Mouse (Mus musculus) heart, postnatal 0 days (tissue): Measurements from ENCODE around the gene Mast4. TPM values are rescaled to one million over a fixed set of nuclear protein-coding genes. Genes with fewer than 3 reads are reported as not detected.

Experiments used
- ATAC-seq: fragments of 200-750 bp; cut with Nextera tagmentation; 2 replicates; pipeline ENCODE4 v1.8.0; 2017; ENCODE audit warnings: low read depth, moderate number of reproducible peaks, moderate library complexity; ENCODE audit not compliant: insufficient read depth
- DNase-seq: peaks from one replicate; pipeline ENCODE4 v3.0.0-alpha.2; 2016; ENCODE audit warnings: low spot score
- H3K27ac ChIP-seq: fragments of 300-500 bp; sonication (generic); 2 replicates; pipeline ENCODE4 v1.5.1; 2014; ENCODE audit warnings: low read depth, mild to moderate bottlenecking
- H3K27me3 ChIP-seq: fragments of 300-500 bp; sonication (generic); 2 replicates; pipeline ENCODE4 v1.6.1; 2014; ENCODE audit warnings: low read length, mixed read lengths; ENCODE audit not compliant: control insufficient read depth, insufficient read depth
- H3K36me3 ChIP-seq: fragments of 300-500 bp; sonication (generic); replicated peaks from 2 replicates; pipeline ENCODE4 v1.6.1; 2014; ENCODE audit warnings: low read length, mixed read lengths; ENCODE audit not compliant: control insufficient read depth, insufficient read depth
- H3K4me1 ChIP-seq: fragments of 300-500 bp; sonication (generic); 2 replicates; pipeline ENCODE4 v1.6.1; 2014; ENCODE audit warnings: antibody characterized with exemption; ENCODE audit not compliant: control insufficient read depth, insufficient read depth
- H3K4me2 ChIP-seq: fragments of 300-500 bp; sonication (generic); 2 replicates; pipeline ENCODE4 v1.6.1; 2014; ENCODE audit warnings: low read depth, mild to moderate bottlenecking, low read length, moderate library complexity
- H3K4me3 ChIP-seq: fragments of 300-500 bp; sonication (generic); 2 replicates; pipeline ENCODE4 v1.5.1; 2014; ENCODE audit warnings: low read depth, low read length
- H3K9ac ChIP-seq: fragments of 300-500 bp; sonication (generic); replicated peaks from 2 replicates; pipeline ENCODE4 v1.6.1; 2014; ENCODE audit warnings: low read depth, low read length, mixed read lengths
- H3K9me3 ChIP-seq: fragments of 300-500 bp; sonication (generic); replicated peaks from 2 replicates; pipeline ENCODE4 v1.6.1; 2016; ENCODE audit warnings: low read length; ENCODE audit not compliant: control insufficient read depth
- CTCF ChIP-seq: IDR thresholded peaks from 2 replicates; pipeline ENCODE4 v1.5.1; 2016; ENCODE audit warnings: antibody characterized with exemption, control low read depth, low read depth
- EP300 ChIP-seq: IDR thresholded peaks from 2 replicates; pipeline ENCODE4 v1.6.1; 2016; ENCODE audit warnings: antibody characterized with exemption, low read depth
- WGBS: fragments of 180-500 bp; shearing (Covaris S2); extraction: QIAGEN DNeasy Blood & Tissue Kit; methylation state at CpG from one replicate; pipeline ENCODE4 v1.1.7; 2014; 5-methylcytosine and 5-hydroxymethylcytosine counted together
- polyA plus RNA-seq: library from polyadenylated mRNA; unstranded; fragments of >200 nt; fragmentation: Nextera tagmentation; extraction: Ambion mirVana; gene quantifications from 2 replicates; pipeline ENCODE4 v1.2.1, GENCODE M21; 2015
- total RNA-seq: library from RNA; depleted of rRNA; stranded (reverse); fragments of >200 nt; gene quantifications from 2 replicates; pipeline ENCODE4 v1.2.3, GENCODE M21; 2014; ENCODE audit warnings: low replicate concordance

Mast4 gene
- total and polyA plus RNA-seq, 2 experiments from 2014 or later: 26.7 to 35.5 TPM

DNA sequence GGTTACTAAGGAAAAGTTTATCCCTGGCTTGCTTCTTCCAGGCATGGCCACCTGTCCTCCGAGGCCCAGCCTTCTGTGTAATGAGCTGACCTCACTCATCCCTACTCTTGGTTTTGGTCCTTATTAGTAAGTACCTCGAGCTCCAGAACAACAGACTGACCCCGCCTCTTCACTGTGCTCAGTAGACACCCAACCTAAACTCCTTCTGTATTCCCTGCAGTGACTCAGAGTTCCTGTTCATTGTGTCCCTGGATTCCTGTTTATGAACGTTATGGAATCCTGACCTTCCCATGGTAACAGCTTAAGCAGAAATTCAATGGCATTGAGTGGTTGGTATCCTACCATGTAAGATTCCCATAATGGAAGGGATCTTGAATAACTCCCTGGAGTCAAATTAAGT lies 464.8 kb downstream of the Mast4 start:
- Histone ChIP-seq H3K4me2 (no peak overlapping the region), H3K4me1 (peaks cover 46% of the 10 kb centered on the region), H3K4me3 (no peak overlapping the region), H3K36me3 (0 out of 2 replicates have a peak, but pooled peaks cover 4% of the 10 kb centered on the region), H3K9me3 (0 out of 2 replicates have a peak, but pooled peaks cover 11% of the 10 kb centered on the region), H3K9ac (no peak overlapping the region), H3K27ac (peak overlapping the region; percentile 56; the same call in 1 of the 2 replicates), H3K27me3 (no peaks in the 10 kb centered on the region)
- WGBS: 68% methylated on average over 4 of the region's 4 CpGs
- DNase-seq (no peak), ATAC-seq (peak; percentile 54)
- TF ChIP-seq CTCF: no peak
- TF ChIP-seq EP300: no peak

DNA sequence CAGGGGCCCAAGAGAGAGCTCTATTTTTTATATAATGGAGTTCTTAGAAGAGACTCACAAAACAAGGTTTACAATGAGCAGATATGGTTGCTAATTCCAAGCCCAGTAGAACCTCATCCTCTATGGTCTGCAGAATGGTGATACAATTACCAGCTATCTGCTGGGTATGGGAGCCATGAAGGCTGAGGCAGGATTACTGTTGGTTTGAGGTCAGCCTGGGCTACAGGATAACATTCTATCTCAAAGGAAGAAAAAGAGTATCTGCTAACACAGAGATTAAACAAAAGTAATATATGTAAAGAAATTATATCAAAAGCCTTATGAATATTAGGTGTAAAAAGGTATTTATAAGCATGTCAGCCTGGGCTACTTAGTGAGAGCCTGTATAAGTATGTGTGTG lies 467.5 kb downstream of the Mast4 start:
- DNase-seq: no peak
- H3K4me3 ChIP-seq: no peak overlapping the region
- no peak overlapping the region for H3K4me2 ChIP-seq
- peak overlapping the region; percentile 73 for H3K27ac ChIP-seq
- peaks cover 40% of the 10 kb centered on the region for H3K4me1 ChIP-seq
- H3K36me3 ChIP-seq: 0 out of 2 replicates have a peak, but pooled peaks cover 4% of the 10 kb centered on the region
- no peaks in the 10 kb centered on the region for H3K27me3 ChIP-seq
- no peak for ATAC-seq
- 0 out of 2 replicates have a peak, but pooled peaks cover 11% of the 10 kb centered on the region for H3K9me3 ChIP-seq
- TF ChIP-seq EP300: no peak
- TF ChIP-seq CTCF: no peak
- H3K9ac ChIP-seq: no peak overlapping the region

DNA sequence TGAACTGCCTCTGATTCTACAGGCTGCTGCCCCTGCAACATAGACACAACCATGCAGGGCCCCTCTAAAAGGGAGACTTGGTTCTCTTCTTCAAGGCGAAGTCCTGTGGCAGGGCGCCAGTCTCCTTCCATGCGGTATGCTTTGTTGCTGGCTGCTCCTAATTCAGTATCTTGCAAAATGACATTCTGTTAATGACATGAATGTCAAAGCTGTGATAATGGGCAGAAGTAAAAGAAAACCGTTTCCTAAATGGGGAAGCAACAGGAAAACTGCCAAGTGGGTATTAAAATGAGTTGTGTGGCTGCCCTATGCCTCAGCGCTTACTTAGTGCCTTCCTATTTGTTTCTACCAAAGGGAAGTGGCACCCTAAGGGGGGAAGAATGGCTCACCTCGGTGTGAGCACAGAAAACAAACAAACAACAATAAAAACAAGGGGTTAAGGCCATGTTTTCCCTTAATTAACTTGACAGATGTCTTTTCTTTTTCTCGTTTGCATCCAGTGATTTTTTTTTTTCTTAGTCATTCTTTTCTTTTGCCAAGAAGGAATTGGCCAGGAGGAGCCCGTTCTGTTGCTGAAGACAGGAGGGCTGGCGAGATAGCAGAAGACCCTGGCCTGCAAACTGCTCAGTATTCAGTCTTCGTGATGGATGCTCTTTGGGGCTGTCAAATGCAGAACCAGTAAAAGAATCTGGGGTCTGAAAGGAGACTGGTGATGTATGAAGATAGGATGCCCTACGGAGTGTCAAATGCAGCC lies 468.1 kb downstream of the Mast4 start:
- ATAC-seq: peak; percentile 43
- Histone ChIP-seq H3K4me3 (no peak overlapping the region), H3K9me3 (0 out of 2 replicates have a peak, but pooled peaks cover 11% of the 10 kb centered on the region), H3K27me3 (no peaks in the 10 kb centered on the region), H3K36me3 (0 out of 2 replicates have a peak, but pooled peaks cover 4% of the 10 kb centered on the region), H3K9ac (no peak overlapping the region), H3K27ac (peak overlapping the region; percentile 73), H3K4me1 (peaks cover 41% of the 10 kb centered on the region), H3K4me2 (peak overlapping the region; percentile 4; the same call in 1 of the 2 replicates)
- 19% methylated on average over 11 of the region's 11 CpGs for WGBS
- TF ChIP-seq CTCF (no peak), EP300 (no peak)
- DNase-seq: peak; percentile 50

DNA sequence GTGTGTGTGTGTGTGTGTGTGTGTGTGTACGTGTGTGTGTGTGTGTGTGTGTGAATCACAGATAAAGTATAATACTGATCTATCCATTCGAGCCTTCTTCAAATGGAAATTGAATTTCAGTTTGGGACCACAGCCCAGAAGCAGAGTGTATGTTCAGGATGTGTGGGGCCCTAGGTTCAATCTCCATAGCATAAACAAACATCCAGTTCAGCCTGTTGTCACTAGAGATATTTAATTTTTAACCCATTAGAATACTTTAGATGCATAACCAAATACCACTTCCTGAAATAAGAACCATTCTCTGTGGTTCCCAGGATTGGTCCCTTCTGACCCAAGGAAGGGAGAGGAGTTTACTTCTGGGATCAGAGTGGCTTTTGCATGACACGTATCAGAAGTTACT lies 468.8 kb downstream of the Mast4 start:
- TF ChIP-seq CTCF (no peak), EP300 (no peak)
- peaks cover 38% of the 10 kb centered on the region for H3K4me1 ChIP-seq
- H3K27ac ChIP-seq: peak overlapping the region; percentile 73
- no peaks in the 10 kb centered on the region for H3K27me3 ChIP-seq
- 0 out of 2 replicates have a peak, but pooled peaks cover 4% of the 10 kb centered on the region for H3K36me3 ChIP-seq
- peak; percentile 16 for ATAC-seq
- H3K4me2 ChIP-seq: no peak overlapping the region
- 0 out of 2 replicates have a peak, but pooled peaks cover 11% of the 10 kb centered on the region for H3K9me3 ChIP-seq
- H3K9ac ChIP-seq: no peak overlapping the region
- DNase-seq: no peak
- WGBS: 43% methylated on average over 3 of the region's 3 CpGs
- no peak overlapping the region for H3K4me3 ChIP-seq

DNA sequence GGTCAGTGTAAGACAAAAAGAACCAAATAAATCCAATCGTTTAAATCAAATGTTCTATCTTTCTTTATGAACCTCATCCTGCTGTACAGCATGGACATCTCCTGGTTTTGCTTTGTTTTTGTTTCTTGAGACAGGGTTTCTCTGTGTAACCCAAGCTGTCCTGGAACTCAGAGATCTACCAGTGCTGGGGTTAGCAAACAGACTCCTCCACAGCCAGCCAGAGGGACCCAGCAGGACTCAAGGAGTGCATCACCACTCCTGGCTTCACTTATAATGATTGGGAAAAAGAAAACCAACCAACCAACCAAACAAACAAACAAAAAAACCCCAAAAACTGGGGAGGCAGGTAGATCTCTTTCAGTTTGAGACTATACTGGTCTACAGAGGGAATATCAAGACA lies 469.5 kb downstream of the Mast4 start:
- DNase-seq (no peak), ATAC-seq (no peak)
- Histone ChIP-seq H3K27me3 (no peaks in the 10 kb centered on the region), H3K36me3 (0 out of 2 replicates have a peak, but pooled peaks cover 4% of the 10 kb centered on the region), H3K9ac (no peak overlapping the region), H3K4me1 (peaks cover 38% of the 10 kb centered on the region), H3K4me3 (no peak overlapping the region), H3K27ac (no peak overlapping the region; the same call in 1 of the 2 replicates), H3K9me3 (0 out of 2 replicates have a peak, but pooled peaks cover 11% of the 10 kb centered on the region), H3K4me2 (no peak overlapping the region)
- TF ChIP-seq CTCF (no peak), EP300 (no peak)
- 76% methylated on average over 1 of the region's 1 CpGs for WGBS
